Mouse (Mus musculus): ENCODE measurements around the gene Fut11. TPM values are rescaled to one million over a fixed set of nuclear protein-coding genes. Genes with fewer than 3 reads are reported as not detected.
"Not testable (repeated sequence)": the region's sequence is repeated elsewhere in the genome, so short reads cannot be mapped to it uniquely, and the experiment has no call there.

The Fut11 gene
- total RNA-seq, 2 experiments from 2014 or later, result 17.6 to 18.2 TPM

- H3K4me3 ChIP-seq, result peak overlapping the region; percentile 90
- no peak for DNase-seq (ENCODE audit: extremely low spot score in 1 of 2, low spot score in 2 of 2)
- H3K27ac ChIP-seq, result peak overlapping the region; percentile 91
- intact Hi-C loops (cut with DNase I), result no loop called here
- no peak for TF ChIP-seq CTCF (IDR thresholded peaks at IDR 0.05)
Measured at GRCm38 (mm10) chr14:20702096-20702740, 7.5 kb downstream of the Fut11 start.

GRCm38 (mm10) chr14:20702741-20703381 lies 8.1 kb downstream of the Fut11 start, which contains the start of gene Chchd1:
Gene Chchd1 (plus strand): TSS chr14:20703006.
- DNase-seq (ENCODE audit: extremely low spot score in 1 of 2, low spot score in 2 of 2), result peak; percentile 91 to 93
- peak within 1 kb of the TSS; percentile 90 for H3K4me3 ChIP-seq
- peak within 1 kb of the TSS; percentile 91 for H3K27ac ChIP-seq
- TF ChIP-seq CTCF (IDR thresholded peaks at IDR 0.05), result no peak
- intact Hi-C loops (cut with DNase I), result no loop called here

- peak overlapping the region; percentile 90 for H3K4me3 ChIP-seq
- DNase-seq (ENCODE audit: extremely low spot score in 1 of 2, low spot score in 2 of 2); intact Hi-C loops (cut with DNase I): not testable (repeated sequence)
- H3K27ac ChIP-seq, result peak overlapping the region; percentile 91; the same call in 1 of the 2 replicates
Measured at GRCm38 (mm10) chr14:20703461-20703860, 8.7 kb downstream of the Fut11 start.

GRCm38 (mm10) chr14:20707201-20708190 lies 12.7 kb downstream of the Fut11 start, which contains the start of gene Zswim8:
Gene Zswim8 (plus strand): TSS chr14:20707552.
- peak; percentile 90 for DNase-seq (ENCODE audit: extremely low spot score in 1 of 2, low spot score in 2 of 2)
- H3K27ac ChIP-seq, result peak within 1 kb of the TSS; percentile 98
- H3K4me3 ChIP-seq, result peak within 1 kb of the TSS; percentile 74
- intact Hi-C loops (cut with DNase I), result no loop called here
- no peak; the same call in 1 of the 2 replicates for TF ChIP-seq CTCF (IDR thresholded peaks at IDR 0.05)

- H3K4me3 ChIP-seq, result peak overlapping the region; percentile 74
- peak overlapping the region; percentile 98 for H3K27ac ChIP-seq
- intact Hi-C loops (cut with DNase I), result no loop called here
- DNase-seq (ENCODE audit: extremely low spot score in 1 of 2, low spot score in 2 of 2), result no peak
- no peak for TF ChIP-seq CTCF (IDR thresholded peaks at IDR 0.05)
Measured at GRCm38 (mm10) chr14:20708239-20708638, 13.5 kb downstream of the Fut11 start.

GRCm38 (mm10) chr14:20713832-20714231 lies 19.1 kb downstream of the Fut11 start:
- intact Hi-C loops (cut with DNase I), result no loop called here
- Histone ChIP-seq H3K27ac (no peak overlapping the region), H3K4me3 (no peak overlapping the region)
- TF ChIP-seq CTCF (IDR thresholded peaks at IDR 0.05), result no peak
- DNase-seq (ENCODE audit: extremely low spot score in 1 of 2, low spot score in 2 of 2), result no peak

GRCm38 (mm10) chr14:20718443-20718842 lies 23.7 kb downstream of the Fut11 start:
- H3K27ac ChIP-seq, result no peak overlapping the region
- DNase-seq (ENCODE audit: extremely low spot score in 1 of 2, low spot score in 2 of 2), result no peak
- no peak for TF ChIP-seq CTCF (IDR thresholded peaks at IDR 0.05)
- no peak overlapping the region for H3K4me3 ChIP-seq
- intact Hi-C loops (cut with DNase I), result no loop called here

- Histone ChIP-seq H3K4me3 (no peak overlapping the region), H3K27ac (no peak overlapping the region)
- no peak for TF ChIP-seq CTCF (IDR thresholded peaks at IDR 0.05)
- intact Hi-C loops (cut with DNase I), result no loop called here
- DNase-seq (ENCODE audit: extremely low spot score in 1 of 2, low spot score in 2 of 2), result no peak
Measured at GRCm38 (mm10) chr14:20719767-20720166, 25.0 kb downstream of the Fut11 start.

- intact Hi-C loops (cut with DNase I), result no loop called here
- TF ChIP-seq CTCF (IDR thresholded peaks at IDR 0.05), result no peak
- Histone ChIP-seq H3K4me3 (no peak overlapping the region), H3K27ac (no peak overlapping the region)
- no peak for DNase-seq (ENCODE audit: extremely low spot score in 1 of 2, low spot score in 2 of 2)
Measured at GRCm38 (mm10) chr14:20721371-20721770, 26.6 kb downstream of the Fut11 start.

GRCm38 (mm10) chr14:20723006-20723405 lies 28.2 kb downstream of the Fut11 start:
- no peak for DNase-seq (ENCODE audit: extremely low spot score in 1 of 2, low spot score in 2 of 2)
- no peak for TF ChIP-seq CTCF (IDR thresholded peaks at IDR 0.05)
- intact Hi-C loops (cut with DNase I), result no loop called here
- no peak overlapping the region for H3K27ac ChIP-seq
- H3K4me3 ChIP-seq, result no peak overlapping the region

- TF ChIP-seq CTCF (IDR thresholded peaks at IDR 0.05), result peak; percentile 94
- intact Hi-C loops (cut with DNase I), result no loop called here
- peak; percentile 68 to 77 for DNase-seq (ENCODE audit: extremely low spot score in 1 of 2, low spot score in 2 of 2)
- Histone ChIP-seq H3K4me3 (no peak overlapping the region), H3K27ac (no peak overlapping the region)
Measured at GRCm38 (mm10) chr14:20724043-20724442, 29.3 kb downstream of the Fut11 start.

Measured in left cerebral cortex, adult 2 months (tissue).